In genomic region chr9:85121059-85121458, GRCm38 (mm10) we compare ENCODE assay signal across 18 mouse cellular contexts.
DNase-seq lines count a peak whose midpoint lies in the region; ATAC-seq and TF ChIP-seq lines count a peak whose summit lies in the region.
"Had no signal": no experiment of that assay in that cellular context is flagged by ENCODE, and none has a peak within 500 bp of the region (broad histone marks: within the 10 kb centered on the region; RNA-seq: fewer than 3 reads in every experiment).

No protein-coding gene starts in this region.

- no peaks in the 10 kb centered on the region for H3K9me3 ChIP-seq in midbrain, embryonic 14.5 days (ENCODE audit: control insufficient read depth, low read length)
- H3K9me3 ChIP-seq in midbrain, embryonic 16.5 days (replicated peaks; ENCODE audit: control insufficient read depth, low read length, poor library complexity, severe bottlenecking), result no peaks in the 10 kb centered on the region
- H3K9me3 ChIP-seq in intestine, postnatal 0 days (ENCODE audit: control insufficient read depth), result no peaks in the 10 kb centered on the region
- H3K9me3 ChIP-seq in hindbrain, embryonic 14.5 days (ENCODE audit: control insufficient read depth, low read length), result no peaks in the 10 kb centered on the region
- H3K9me3 ChIP-seq: forebrain, embryonic 12.5 days; hindbrain, embryonic 12.5 days had no signal

- no peak overlapping the region for H3K27ac ChIP-seq in kidney, adult 2 months (ENCODE audit: insufficient read depth, low read depth, low read length)
- H3K27ac ChIP-seq in midbrain, embryonic 14.5 days (replicated peaks; ENCODE audit: low read depth, low read length), result no peak overlapping the region
- no peak overlapping the region for H3K27ac ChIP-seq in midbrain, embryonic 16.5 days (ENCODE audit: low read length)
- no peak overlapping the region; the same call in 1 of the 2 replicates for H3K27ac ChIP-seq in intestine, postnatal 0 days (ENCODE audit: low read depth, low read length)
- H3K27ac ChIP-seq in hindbrain, embryonic 14.5 days, result no peak overlapping the region
- H3K27ac ChIP-seq: forebrain, embryonic 12.5 days; hindbrain, embryonic 12.5 days; midbrain, embryonic 13.5 days had no signal

- no peaks in the 10 kb centered on the region for H3K36me3 ChIP-seq in kidney, adult 2 months (ENCODE audit: control insufficient read depth, insufficient read depth, low read length)
- no peaks in the 10 kb centered on the region for H3K36me3 ChIP-seq in midbrain, embryonic 14.5 days (ENCODE audit: control insufficient read depth, insufficient read depth, low read length)
- no peaks in the 10 kb centered on the region for H3K36me3 ChIP-seq in midbrain, embryonic 16.5 days (ENCODE audit: control insufficient read depth, insufficient read depth, low read length)
- H3K36me3 ChIP-seq in intestine, postnatal 0 days (ENCODE audit: control insufficient read depth, insufficient read depth), result no peaks in the 10 kb centered on the region
- H3K36me3 ChIP-seq in hindbrain, embryonic 14.5 days (replicated peaks; ENCODE audit: control insufficient read depth, insufficient read depth), result no peaks in the 10 kb centered on the region
- H3K36me3 ChIP-seq: forebrain, embryonic 12.5 days; hindbrain, embryonic 12.5 days; midbrain, embryonic 13.5 days had no signal

- peak; percentile 40; the same call in 1 of the 2 replicates for ATAC-seq in midbrain, embryonic 14.5 days (ENCODE audit: low FRiP score, low TSS enrichment)
- ATAC-seq in midbrain, embryonic 16.5 days, result no peak
- peak; percentile 77 for ATAC-seq in intestine, postnatal 0 days
- no peak for ATAC-seq in hindbrain, embryonic 14.5 days (ENCODE audit: low FRiP score)
- ATAC-seq in cerebellum, adult (ENCODE audit: insufficient number of reproducible peaks, low FRiP score, low TSS enrichment), result no peak
- ATAC-seq: midbrain, embryonic 13.5 days; Patski had no signal

- no peak overlapping the region for H3K9ac ChIP-seq in midbrain, embryonic 14.5 days (replicated peaks; ENCODE audit: low read length)
- H3K9ac ChIP-seq in midbrain, embryonic 16.5 days (ENCODE audit: low read depth, low read length), result no peak overlapping the region
- no peak overlapping the region for H3K9ac ChIP-seq in intestine, postnatal 0 days (ENCODE audit: low read depth, low read length)
- no peak overlapping the region for H3K9ac ChIP-seq in hindbrain, embryonic 14.5 days
- H3K9ac ChIP-seq: forebrain, embryonic 12.5 days; hindbrain, embryonic 12.5 days; lung, embryonic 14.5 days; midbrain, embryonic 13.5 days had no signal

- no peak for TF ChIP-seq CTCF in kidney, adult 2 months (conservative IDR thresholded peaks at IDR 0.05; ENCODE audit: insufficient read depth, insufficient read length, low read depth, low read length)
- TF ChIP-seq CTCF in intestine, postnatal 0 days (IDR thresholded peaks at IDR 0.05; ENCODE audit: low read depth), result no peak

- H3K4me2 ChIP-seq in midbrain, embryonic 14.5 days (ENCODE audit: low read length), result no peak overlapping the region
- no peak overlapping the region for H3K4me2 ChIP-seq in midbrain, embryonic 16.5 days (ENCODE audit: low read length)
- no peak overlapping the region for H3K4me2 ChIP-seq in intestine, postnatal 0 days (replicated peaks; ENCODE audit: low read depth)
- H3K4me2 ChIP-seq in hindbrain, embryonic 14.5 days (replicated peaks), result no peak overlapping the region
- H3K4me2 ChIP-seq: forebrain, embryonic 12.5 days; hindbrain, embryonic 12.5 days; lung, embryonic 14.5 days; midbrain, embryonic 13.5 days had no signal

- no peak overlapping the region for H3K4me3 ChIP-seq in kidney, adult 2 months (ENCODE audit: insufficient read depth, low read depth, low read length)
- H3K4me3 ChIP-seq in midbrain, embryonic 14.5 days (replicated peaks; ENCODE audit: low read depth, low read length), result no peak overlapping the region
- H3K4me3 ChIP-seq in midbrain, embryonic 16.5 days (ENCODE audit: low read depth, low read length), result no peak overlapping the region
- no peak overlapping the region for H3K4me3 ChIP-seq in intestine, postnatal 0 days (ENCODE audit: low read depth, low read length)
- H3K4me3 ChIP-seq in hindbrain, embryonic 14.5 days (replicated peaks; ENCODE audit: low read length), result no peak overlapping the region
- H3K4me3 ChIP-seq: forebrain, embryonic 12.5 days; hindbrain, embryonic 12.5 days; midbrain, embryonic 13.5 days had no signal

- no peaks in the 10 kb centered on the region for H3K4me1 ChIP-seq in kidney, adult 2 months (ENCODE audit: control insufficient read depth, insufficient read depth, low read length)
- no peaks in the 10 kb centered on the region for H3K4me1 ChIP-seq in midbrain, embryonic 14.5 days (ENCODE audit: control insufficient read depth, insufficient read depth, low read length)
- H3K4me1 ChIP-seq in midbrain, embryonic 16.5 days (ENCODE audit: control insufficient read depth, insufficient read depth, low read length), result no peaks in the 10 kb centered on the region
- no peaks in the 10 kb centered on the region for H3K4me1 ChIP-seq in intestine, postnatal 0 days (replicated peaks; ENCODE audit: control insufficient read depth, insufficient read depth, low read length)
- H3K4me1 ChIP-seq in hindbrain, embryonic 14.5 days (replicated peaks; ENCODE audit: control insufficient read depth, insufficient read depth, low read length), result no peaks in the 10 kb centered on the region
- H3K4me1 ChIP-seq: forebrain, embryonic 12.5 days; hindbrain, embryonic 12.5 days; midbrain, embryonic 13.5 days had no signal

- no peaks in the 10 kb centered on the region for H3K27me3 ChIP-seq in kidney, adult 2 months (replicated peaks; ENCODE audit: control insufficient read depth, insufficient read depth, low read length)
- no peaks in the 10 kb centered on the region for H3K27me3 ChIP-seq in midbrain, embryonic 14.5 days (ENCODE audit: control insufficient read depth, insufficient read depth, low read length)
- H3K27me3 ChIP-seq in midbrain, embryonic 16.5 days (ENCODE audit: control insufficient read depth, insufficient read depth, low read depth, low read length), result no peaks in the 10 kb centered on the region
- no peaks in the 10 kb centered on the region for H3K27me3 ChIP-seq in intestine, postnatal 0 days (replicated peaks; ENCODE audit: control insufficient read depth, insufficient read depth, low read length)
- H3K27me3 ChIP-seq in hindbrain, embryonic 14.5 days (ENCODE audit: control insufficient read depth, insufficient read depth, low read length), result no peaks in the 10 kb centered on the region
- H3K27me3 ChIP-seq: forebrain, embryonic 12.5 days; hindbrain, embryonic 12.5 days; midbrain, embryonic 13.5 days; Patski had no signal

- no peak for TF ChIP-seq POLR2A in kidney, adult 2 months (IDR thresholded peaks at IDR 0.05; ENCODE audit: low read depth, low read length)

- DNase-seq in kidney, adult 2 months, result peak; percentile 40
- DNase-seq in kidney, adult 11 months, result no peak
- no peak for DNase-seq in midbrain, embryonic 14.5 days
- DNase-seq in hindbrain, embryonic 14.5 days (ENCODE audit: low spot score), result no peak
- DNase-seq: B cell, adult 2 months; cerebellum, postnatal 14 days; gastrocnemius, postnatal 14 days; heart, postnatal 10 days; layer of hippocampus, adult 9-11 months; lung, embryonic 14.5 days; thymus, postnatal 36 days had no signal

Comparison
In these comparisons a context has a peak if more than half of its experiments do, and no peak if none do; other contexts are left out.
1. ATAC-seq: peak in midbrain, embryonic 14.5 days (single experiment) and intestine, postnatal 0 days (single experiment); none in midbrain, embryonic 16.5 days (single experiment), hindbrain, embryonic 14.5 days (single experiment) and cerebellum, adult (single experiment).